Mouse (Mus musculus) forebrain, embryonic 15.5 days (tissue): ENCODE results near the gene Lmo4. TPM values are rescaled to one million over a fixed set of nuclear protein-coding genes. Genes with fewer than 3 reads are reported as not detected.
A peak's percentile ranks its signal among the peaks of the same experiment; 100 is the strongest.

ENCODE experiments used
- ATAC-seq: fragments of 200-750 bp; cut with Nextera tagmentation; replicated peaks from 2 replicates; pipeline ENCODE4 v1.8.0; 2017; ENCODE audit warnings: mild to moderate bottlenecking, moderate TSS enrichment, moderate library complexity
- H3K27ac ChIP-seq: fragments of 300-500 bp; sonication (generic); replicated peaks from 2 replicates; pipeline ENCODE4 v1.5.1; 2015; ENCODE audit warnings: mild to moderate bottlenecking, inconsistent platforms
- H3K27me3 ChIP-seq: fragments of 300-500 bp; sonication (generic); 2 replicates; pipeline ENCODE4 v1.6.1; 2015; ENCODE audit warnings: inconsistent platforms
- H3K36me3 ChIP-seq: fragments of 300-500 bp; sonication (generic); 2 replicates; pipeline ENCODE4 v1.6.1; 2015; ENCODE audit warnings: mild to moderate bottlenecking, inconsistent platforms
- H3K4me1 ChIP-seq: fragments of 300-500 bp; sonication (generic); 2 replicates; pipeline ENCODE4 v1.6.1; 2015; ENCODE audit warnings: inconsistent platforms
- H3K4me2 ChIP-seq: fragments of 300-500 bp; sonication (generic); replicated peaks from 2 replicates; pipeline ENCODE4 v1.6.1; 2015; ENCODE audit warnings: mild to moderate bottlenecking, inconsistent platforms
- H3K4me3 ChIP-seq: fragments of 300-500 bp; sonication (generic); 2 replicates; pipeline ENCODE4 v1.5.1; 2015; ENCODE audit warnings: mild to moderate bottlenecking, inconsistent platforms
- H3K9ac ChIP-seq: fragments of 300-500 bp; sonication (generic); replicated peaks from 2 replicates; pipeline ENCODE4 v1.6.1; 2015; ENCODE audit warnings: mild to moderate bottlenecking, inconsistent platforms
- H3K9me3 ChIP-seq: fragments of 300-500 bp; sonication (generic); 2 replicates; pipeline ENCODE4 v1.6.1; 2016; ENCODE audit warnings: inconsistent platforms
- WGBS: fragments of 180-500 bp; shearing (Covaris S2); methylation state at CpG from one replicate; pipeline ENCODE4 v1.1.7; 2015; ENCODE audit warnings: mixed read lengths; 5-methylcytosine and 5-hydroxymethylcytosine counted together
- polyA plus RNA-seq: library from polyadenylated mRNA; unstranded; fragments of >200 nt; fragmentation: Nextera tagmentation; extraction: Ambion mirVana; gene quantifications from 2 replicates; pipeline ENCODE4 v1.2.1, GENCODE M21; 2015

The Lmo4 gene
- 133 and 136 TPM in 2 replicates for polyA plus RNA-seq

GRCm38 (mm10) chr3:144204413-144205311, at the start of gene Lmo4:
Gene Lmo4 (minus strand): TSS chr3:144205220.
- H3K4me2 ChIP-seq: peak within 1 kb of the TSS; percentile 89
- H3K4me3 ChIP-seq: peak within 1 kb of the TSS; percentile 71
- peaks cover 31% of the 10 kb centered on the region for H3K4me1 ChIP-seq
- H3K27ac ChIP-seq: peak within 1 kb of the TSS; percentile 97
- peak; percentile 85 for ATAC-seq
- H3K9ac ChIP-seq: peak within 1 kb of the TSS; percentile 83
- H3K27me3 ChIP-seq: 0 out of 2 replicates have a peak, but pooled peaks cover 3% of the 10 kb centered on the region
- H3K36me3 ChIP-seq: no peaks in the 10 kb centered on the region
- WGBS: under 1% methylated on average over 60 of the region's 76 CpGs
- no peaks in the 10 kb centered on the region for H3K9me3 ChIP-seq

GRCm38 (mm10) chr3:144254281-144254680, 49.3 kb upstream of the Lmo4 start:
- Histone ChIP-seq H3K27me3 (no peaks in the 10 kb centered on the region), H3K4me1 (peaks cover 3% of the 10 kb centered on the region; the same call in 1 of the 2 replicates), H3K9me3 (no peaks in the 10 kb centered on the region), H3K4me2 (no peak overlapping the region), H3K9ac (no peak overlapping the region), H3K4me3 (no peak overlapping the region), H3K36me3 (no peaks in the 10 kb centered on the region), H3K27ac (no peak overlapping the region)
- WGBS: 90% methylated on average over 5 of the region's 5 CpGs
- no peak for ATAC-seq

- Histone ChIP-seq H3K36me3 (no peaks in the 10 kb centered on the region), H3K4me3 (no peak overlapping the region), H3K9me3 (no peaks in the 10 kb centered on the region), H3K4me1 (no peaks in the 10 kb centered on the region), H3K27me3 (no peaks in the 10 kb centered on the region), H3K4me2 (no peak overlapping the region), H3K27ac (no peak overlapping the region), H3K9ac (no peak overlapping the region)
- no peak for ATAC-seq
- WGBS: 74% methylated on average over 6 of the region's 6 CpGs
Measured at GRCm38 (mm10) chr3:144253018-144253417, 48.0 kb upstream of the Lmo4 start.

- Histone ChIP-seq H3K36me3 (no peaks in the 10 kb centered on the region), H3K9me3 (no peaks in the 10 kb centered on the region), H3K9ac (no peak overlapping the region), H3K27me3 (no peaks in the 10 kb centered on the region), H3K4me1 (no peaks in the 10 kb centered on the region), H3K4me2 (no peak overlapping the region), H3K27ac (no peak overlapping the region), H3K4me3 (no peak overlapping the region)
- ATAC-seq: no peak
- 87% methylated on average over 4 of the region's 4 CpGs for WGBS
Measured at GRCm38 (mm10) chr3:144252109-144252508, 47.1 kb upstream of the Lmo4 start.

GRCm38 (mm10) chr3:144242025-144242673, 37.1 kb upstream of the Lmo4 start:
- no peaks in the 10 kb centered on the region for H3K4me1 ChIP-seq
- no peak overlapping the region for H3K27ac ChIP-seq
- peak; percentile 71 for ATAC-seq
- no peak overlapping the region for H3K9ac ChIP-seq
- H3K27me3 ChIP-seq: no peaks in the 10 kb centered on the region
- H3K4me2 ChIP-seq: no peak overlapping the region
- 25% methylated on average over 15 of the region's 15 CpGs for WGBS
- H3K4me3 ChIP-seq: no peak overlapping the region
- no peaks in the 10 kb centered on the region for H3K36me3 ChIP-seq
- no peaks in the 10 kb centered on the region for H3K9me3 ChIP-seq

- no peaks in the 10 kb centered on the region for H3K4me1 ChIP-seq
- H3K27ac ChIP-seq: no peak overlapping the region
- H3K27me3 ChIP-seq: no peaks in the 10 kb centered on the region
- H3K4me2 ChIP-seq: no peak overlapping the region
- H3K4me3 ChIP-seq: no peak overlapping the region
- WGBS: 54% methylated on average over 3 of the region's 3 CpGs
- no peaks in the 10 kb centered on the region for H3K9me3 ChIP-seq
- no peaks in the 10 kb centered on the region for H3K36me3 ChIP-seq
- H3K9ac ChIP-seq: no peak overlapping the region
- no peak for ATAC-seq
Measured at GRCm38 (mm10) chr3:144241161-144241560, 36.1 kb upstream of the Lmo4 start.

GRCm38 (mm10) chr3:144238482-144238881, 33.5 kb upstream of the Lmo4 start:
- no peak overlapping the region for H3K27ac ChIP-seq
- H3K4me2 ChIP-seq: no peak overlapping the region
- H3K9me3 ChIP-seq: no peaks in the 10 kb centered on the region
- no peaks in the 10 kb centered on the region for H3K27me3 ChIP-seq
- H3K4me1 ChIP-seq: no peaks in the 10 kb centered on the region
- H3K9ac ChIP-seq: no peak overlapping the region
- H3K4me3 ChIP-seq: no peak overlapping the region
- no peak for ATAC-seq
- no peaks in the 10 kb centered on the region for H3K36me3 ChIP-seq
- 97% methylated on average over 11 of the region's 11 CpGs for WGBS

- Histone ChIP-seq H3K9ac (no peak overlapping the region), H3K4me1 (no peaks in the 10 kb centered on the region), H3K9me3 (no peaks in the 10 kb centered on the region), H3K27me3 (no peaks in the 10 kb centered on the region), H3K4me3 (no peak overlapping the region), H3K27ac (no peak overlapping the region), H3K4me2 (no peak overlapping the region), H3K36me3 (no peaks in the 10 kb centered on the region)
- 88% methylated on average over 11 of the region's 11 CpGs for WGBS
- no peak for ATAC-seq
Measured at GRCm38 (mm10) chr3:144232347-144233008, 27.5 kb upstream of the Lmo4 start.

GRCm38 (mm10) chr3:144231931-144232330, 26.9 kb upstream of the Lmo4 start:
- H3K36me3 ChIP-seq: no peaks in the 10 kb centered on the region
- no peak overlapping the region for H3K27ac ChIP-seq
- H3K9me3 ChIP-seq: no peaks in the 10 kb centered on the region
- H3K27me3 ChIP-seq: no peaks in the 10 kb centered on the region
- H3K4me2 ChIP-seq: no peak overlapping the region
- H3K4me3 ChIP-seq: no peak overlapping the region
- 86% methylated on average over 6 of the region's 6 CpGs for WGBS
- ATAC-seq: no peak
- no peaks in the 10 kb centered on the region for H3K4me1 ChIP-seq
- no peak overlapping the region for H3K9ac ChIP-seq

GRCm38 (mm10) chr3:144231419-144231818, 26.4 kb upstream of the Lmo4 start:
- H3K27ac ChIP-seq: no peak overlapping the region
- no peak for ATAC-seq
- WGBS: 87% methylated on average over 7 of the region's 7 CpGs

GRCm38 (mm10) chr3:144230016-144230415, 25.0 kb upstream of the Lmo4 start:
- Histone ChIP-seq H3K27me3 (peaks cover 4% of the 10 kb centered on the region; the same call in 1 of the 2 replicates), H3K4me3 (no peak overlapping the region), H3K4me1 (no peaks in the 10 kb centered on the region), H3K4me2 (no peak overlapping the region), H3K27ac (no peak overlapping the region), H3K9ac (no peak overlapping the region), H3K9me3 (no peaks in the 10 kb centered on the region), H3K36me3 (no peaks in the 10 kb centered on the region)
- no peak for ATAC-seq
- WGBS: 77% methylated on average over 9 of the region's 9 CpGs

More at GRCm38 (mm10) chr3:144231419-144231818, 26.4 kb upstream of the Lmo4 start:
- Histone ChIP-seq H3K9me3 (no peaks in the 10 kb centered on the region), H3K9ac (no peak overlapping the region), H3K27me3 (peaks cover 4% of the 10 kb centered on the region; the same call in 1 of the 2 replicates), H3K4me2 (no peak overlapping the region), H3K4me1 (no peaks in the 10 kb centered on the region), H3K4me3 (no peak overlapping the region), H3K36me3 (no peaks in the 10 kb centered on the region)

- ATAC-seq: no peak
- Histone ChIP-seq H3K9me3 (no peaks in the 10 kb centered on the region), H3K4me2 (no peak overlapping the region), H3K27ac (no peak overlapping the region), H3K36me3 (no peaks in the 10 kb centered on the region), H3K4me1 (peaks cover 1% of the 10 kb centered on the region; the same call in 1 of the 2 replicates), H3K4me3 (no peak overlapping the region), H3K9ac (no peak overlapping the region), H3K27me3 (peaks cover 4% of the 10 kb centered on the region; the same call in 1 of the 2 replicates)
- WGBS: 61% methylated on average over 7 of the region's 7 CpGs
Measured at GRCm38 (mm10) chr3:144229312-144229711, 24.3 kb upstream of the Lmo4 start.
